Mouse (Mus musculus) hindlimb bud, embryonic 11.5 days (tissue): ENCODE measurements at regions not wholly inside any gene's neighbourhood (a gene's known extent, or its start where the extent isn't known, plus 50 kb on each side); places are given as distances from the start of the nearest gene placed in this dataset.
"Not testable (repeated sequence)": the region's sequence is repeated elsewhere in the genome, so short reads cannot be mapped to it uniquely, and the experiment has no call there.

Experiments
- DNase-seq: peaks from one replicate; pipeline ENCODE4 v3.0.0-alpha.2; 2012; ENCODE audit warnings: low read depth, low spot score; ENCODE audit errors: extremely low spot score

GRCm38 (mm10) chr9:97297538-97297937 lies 72.2 kb downstream of the Trim42 start:
- DNase-seq = no peak

- no peak for DNase-seq
These were observed 74.0 kb downstream of the Trim42 start for GRCm38 (mm10) chr9:97295770-97296169.

- no peak for DNase-seq
These were observed 77.9 kb downstream of the Trim42 start for GRCm38 (mm10) chr9:97291870-97292269.

DNA sequence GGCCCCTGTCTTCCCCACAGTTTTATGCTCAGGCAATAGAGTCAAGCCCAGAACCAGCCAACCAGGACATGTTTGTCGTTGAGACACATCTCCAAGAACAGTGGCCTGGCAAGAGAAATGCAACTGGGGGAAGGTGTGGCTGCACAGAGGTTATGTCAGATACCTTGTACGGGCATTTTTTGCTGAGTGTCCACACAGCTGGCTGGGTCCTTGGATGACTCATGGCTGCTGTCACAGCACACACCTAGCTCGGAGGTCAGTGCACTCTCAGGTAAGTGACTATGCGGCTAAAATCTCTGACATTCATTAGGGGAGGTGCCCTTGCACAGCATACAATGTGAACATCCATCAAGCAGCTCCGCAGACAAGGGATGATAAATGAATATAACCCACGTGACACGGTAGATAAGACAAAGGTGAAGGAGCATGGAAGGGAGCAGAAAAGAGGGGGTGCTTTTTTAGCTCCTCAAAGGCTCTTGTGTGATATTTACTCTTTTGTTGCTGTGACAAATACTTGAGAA lies 85.4 kb downstream of the Trim42 start:
- DNase-seq = no peak

DNA sequence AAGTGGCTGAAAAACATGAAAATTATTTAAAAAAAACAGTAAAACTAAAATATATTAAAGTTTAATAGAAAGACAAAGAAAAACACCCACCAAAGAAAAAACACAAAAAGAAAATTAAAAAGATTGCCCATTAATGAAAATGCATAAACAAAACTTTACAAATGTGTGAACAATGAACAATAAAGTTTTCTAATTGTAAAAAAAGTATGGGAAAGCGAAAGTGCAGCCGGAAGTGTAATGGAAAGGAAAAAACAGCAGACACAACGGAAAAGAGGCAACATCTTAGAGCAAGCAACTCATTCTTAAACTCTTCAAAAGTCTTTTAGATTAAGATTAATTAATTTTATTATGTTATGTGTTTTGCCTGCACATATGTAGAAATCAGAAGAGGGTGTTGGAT lies 87.7 kb downstream of the Trim42 start:
- DNase-seq = no peak

GRCm38 (mm10) chr9:97275449-97275848 lies 94.3 kb downstream of the Trim42 start:
- DNase-seq = not testable (repeated sequence)

DNA sequence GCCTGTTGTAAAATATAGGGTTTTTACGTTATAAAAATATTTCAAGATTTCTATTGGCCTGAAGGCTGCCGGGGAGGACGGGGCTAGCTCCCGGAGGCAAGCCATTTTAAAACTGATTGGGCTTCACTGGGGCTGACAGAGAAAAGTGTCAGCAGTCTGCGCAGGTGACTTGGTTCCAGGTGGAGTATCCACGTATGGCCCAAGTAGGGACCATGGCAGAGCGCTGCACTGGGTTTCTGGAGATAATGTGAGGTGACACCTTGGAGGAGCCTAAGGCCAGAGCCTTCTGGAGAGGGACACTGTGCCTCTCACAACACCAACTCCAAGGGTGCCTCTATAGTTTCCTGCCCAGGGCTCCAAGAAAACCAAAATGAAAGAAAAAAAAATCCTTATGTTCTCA lies 95.9 kb downstream of the Trim42 start:
- DNase-seq = no peak

GRCm38 (mm10) chr9:97272061-97272460 lies 97.7 kb downstream of the Trim42 start:
- no peak for DNase-seq

DNA sequence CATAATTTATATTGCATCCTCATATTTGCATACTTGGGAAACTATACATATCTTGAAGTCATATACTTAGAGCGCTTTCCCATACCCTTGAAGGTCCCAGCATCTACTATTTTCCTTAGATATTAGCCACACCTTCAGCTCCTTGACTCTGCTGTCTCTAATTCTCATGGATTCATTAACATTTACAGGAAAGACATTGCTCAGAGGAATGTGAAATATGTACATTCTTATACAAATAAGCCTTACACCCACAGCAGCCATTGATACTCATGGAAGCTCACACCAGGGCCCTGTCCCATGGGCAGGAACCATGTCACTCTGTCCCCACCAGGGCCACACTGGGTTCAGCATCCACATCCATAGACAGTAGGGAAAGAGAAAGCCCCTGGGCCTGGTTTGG lies 122.1 kb downstream of the Trim42 start:
- DNase-seq = no peak

GRCm38 (mm10) chr9:97226074-97226473 lies 115.1 kb upstream of the Slc25a36 start:
- no peak for DNase-seq

DNA sequence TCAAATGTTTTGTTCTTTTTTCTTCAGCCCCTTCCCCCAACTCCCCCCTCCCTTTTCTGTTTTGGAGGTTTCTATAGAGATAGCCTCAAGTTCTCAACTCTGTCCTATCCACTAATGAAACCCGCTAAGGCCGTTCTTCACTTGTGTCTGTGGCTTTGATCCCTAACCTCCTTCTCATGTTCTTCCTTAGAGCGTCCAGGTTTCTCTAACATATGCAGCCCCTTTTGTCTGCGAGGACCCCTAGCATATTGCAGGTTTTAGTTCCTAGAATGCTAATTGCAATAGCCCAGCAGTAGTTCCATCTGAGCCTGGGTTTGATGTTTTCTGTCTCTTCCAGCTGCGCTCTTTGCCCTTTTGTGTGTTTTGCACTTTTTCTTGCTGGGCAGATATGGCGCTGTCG lies 113.6 kb upstream of the Slc25a36 start:
- no peak for DNase-seq

GRCm38 (mm10) chr9:97214806-97215205 lies 103.8 kb upstream of the Slc25a36 start:
- peak; percentile 12 for DNase-seq

- no peak for DNase-seq
These were observed 79.4 kb upstream of the Slc25a36 start for GRCm38 (mm10) chr9:97190321-97190860.

DNA sequence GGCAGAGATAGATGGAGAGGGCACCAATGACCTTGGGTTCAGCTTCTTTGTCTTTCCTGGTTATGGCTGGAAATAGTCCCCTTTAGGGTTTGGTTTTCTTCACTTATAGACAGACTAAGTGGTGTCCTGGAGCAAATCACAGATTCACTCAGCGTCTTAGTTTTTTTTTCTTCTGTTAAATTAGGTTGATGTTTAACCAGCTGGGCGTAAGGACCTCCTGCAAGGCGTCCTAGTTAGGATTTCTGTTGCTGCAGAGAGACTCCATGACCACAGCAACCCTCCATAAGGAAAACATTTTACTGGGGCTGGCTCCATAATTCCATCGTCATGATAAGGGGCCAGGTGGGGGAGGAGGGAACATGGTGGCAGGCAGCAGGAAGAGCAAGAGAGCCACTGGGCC lies 78.7 kb upstream of the Slc25a36 start:
- DNase-seq = no peak

DNA sequence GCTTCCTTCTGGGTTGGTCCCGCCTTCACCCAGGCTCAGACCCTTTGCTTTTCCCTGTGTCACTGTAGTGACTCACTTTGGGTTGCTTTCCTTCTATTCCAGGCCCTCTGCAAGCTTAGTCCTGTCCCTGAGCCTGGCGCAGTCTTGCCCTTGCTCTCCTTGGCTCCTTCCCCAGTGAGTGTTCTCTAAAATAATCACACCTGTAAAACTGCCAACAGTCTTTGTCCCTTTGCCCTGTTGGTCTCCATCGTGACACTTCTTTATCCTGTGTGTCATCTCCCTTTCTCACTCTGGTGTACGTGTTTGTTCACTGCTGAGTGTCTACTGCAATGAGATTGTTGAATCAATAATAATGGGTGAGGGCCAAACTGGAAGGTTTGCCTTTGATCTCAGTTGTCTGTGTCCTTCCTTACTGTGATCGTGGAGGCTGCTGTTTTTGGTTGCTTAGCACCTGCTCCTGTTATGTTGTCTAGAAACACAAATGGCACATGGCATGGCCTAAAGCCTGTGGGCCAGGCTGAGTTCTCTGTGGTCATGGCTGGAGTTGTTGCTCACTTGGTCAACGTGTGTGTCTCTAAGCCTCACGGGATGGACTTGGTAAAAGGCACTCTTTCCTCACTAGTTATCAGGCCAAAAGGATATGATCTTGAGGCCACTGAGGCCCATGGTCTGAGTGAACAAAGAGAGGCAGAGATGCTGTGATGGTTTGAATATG lies 77.8 kb upstream of the Slc25a36 start:
- no peak for DNase-seq

DNA sequence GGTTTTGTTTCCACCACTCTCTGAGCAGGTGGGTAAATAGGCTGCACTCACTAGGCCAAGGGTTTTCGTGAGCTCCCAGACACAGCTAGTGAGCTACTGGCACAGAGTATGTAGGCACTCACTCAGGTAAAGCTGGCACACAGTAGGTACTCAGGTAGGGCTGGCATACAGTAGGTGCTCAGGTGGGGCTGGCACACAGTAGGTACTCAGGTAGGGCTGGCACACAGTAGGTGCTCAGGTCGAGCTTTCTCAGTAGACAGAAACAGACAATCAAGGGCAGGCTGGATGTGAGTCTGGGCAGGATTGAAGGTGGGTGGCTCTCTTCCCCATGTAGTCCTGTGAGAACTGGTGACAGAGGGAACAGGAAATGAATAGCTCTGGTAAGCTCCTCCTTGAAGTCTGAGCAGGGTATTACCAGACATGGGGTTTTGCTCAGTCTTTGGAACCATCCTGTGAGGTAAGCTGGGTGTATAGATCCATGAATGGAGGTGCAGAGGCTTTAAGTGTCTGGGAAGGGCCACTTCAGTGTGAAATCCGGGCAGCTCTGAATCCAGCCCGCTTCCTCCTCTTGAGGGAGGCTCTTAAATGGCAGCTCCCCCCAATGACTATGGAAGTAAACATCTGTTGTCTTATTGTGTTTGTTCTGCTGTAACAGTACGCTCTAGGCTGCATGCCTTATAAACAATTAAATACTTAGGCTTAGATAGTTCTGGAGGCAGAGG lies 62.4 kb upstream of the Slc25a36 start:
- no peak for DNase-seq

DNA sequence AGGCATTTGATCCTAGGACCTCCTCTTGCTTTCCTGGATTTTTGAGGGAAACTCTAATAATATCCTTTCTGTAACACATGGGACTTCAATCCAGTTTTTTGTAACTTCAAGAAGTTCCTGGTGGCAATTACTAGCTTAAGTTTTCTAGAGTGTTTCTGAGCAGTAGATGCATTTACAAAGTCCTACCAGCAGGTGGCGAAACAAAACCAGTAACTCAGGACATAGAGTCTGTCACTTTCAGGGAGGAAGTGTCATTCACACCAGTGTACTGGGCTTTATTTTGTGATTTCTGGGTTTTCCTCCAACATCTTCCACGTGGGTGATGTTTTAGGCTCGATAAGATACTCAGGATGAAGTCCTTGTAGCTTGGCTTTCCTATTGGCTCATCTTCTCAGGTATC lies 61.1 kb upstream of the Slc25a36 start:
- peak; percentile 35 for DNase-seq

- no peak for DNase-seq
These were observed 60.5 kb upstream of the Slc25a36 start for GRCm38 (mm10) chr9:97171484-97171883.

GRCm38 (mm10) chr9:97170836-97171235 lies 59.9 kb upstream of the Slc25a36 start:
- DNase-seq = no peak

DNA sequence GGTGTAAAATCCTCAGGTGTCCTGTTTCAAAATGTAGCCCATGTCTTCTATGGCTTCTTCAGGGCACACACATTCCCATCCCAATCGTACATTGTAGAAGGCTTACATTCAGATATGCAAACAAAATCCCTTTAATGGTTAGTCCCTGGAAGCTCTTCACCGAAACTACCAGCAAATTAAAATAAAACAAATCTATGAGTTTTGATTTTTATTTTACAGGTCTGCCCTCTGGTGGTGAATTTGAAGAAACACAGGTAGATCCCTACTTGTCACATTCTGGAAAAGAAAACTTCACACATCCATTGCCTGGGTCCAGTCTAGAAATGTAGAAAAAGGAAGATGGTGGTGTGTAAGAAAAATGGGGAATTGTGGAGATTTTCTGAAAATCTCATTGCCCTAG lies 51.5 kb upstream of the Slc25a36 start:
- no peak for DNase-seq
